Mouse (Mus musculus) thymus, adult 18-20 months (tissue): ENCODE measurements around the gene Arfip1.

ENCODE experiments used
- DNase-seq, 2 experiments: peaks; one replicate each; pipeline ENCODE4 v3.0.0; 2022; ENCODE audit warnings: mixed read lengths in 2 of 2

Gene Arfip1

GRCm38 (mm10) chr3:84482121-84482520 lies 100.3 kb downstream of the Arfip1 start:
- no peak for DNase-seq

DNA sequence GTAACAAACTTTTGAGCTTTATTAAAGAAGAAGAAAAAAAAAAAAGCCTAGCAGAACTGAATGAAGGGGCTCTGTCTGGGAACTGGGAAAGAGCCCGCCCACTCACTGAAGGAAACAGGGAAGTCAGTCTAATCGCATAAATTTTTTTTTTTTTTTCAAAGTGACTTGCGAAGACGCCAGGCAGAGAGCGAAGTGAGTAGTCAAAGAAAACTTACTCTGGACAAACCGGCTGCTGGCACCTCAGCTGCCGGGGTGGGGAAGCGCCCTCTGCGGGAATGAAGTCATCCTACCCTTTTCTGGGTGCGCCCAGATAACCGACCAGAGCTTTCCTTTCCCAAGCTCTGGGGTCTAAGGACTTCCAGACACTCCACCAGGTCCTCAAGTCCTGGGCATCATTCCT lies 101.3 kb downstream of the Arfip1 start:
- no peak for DNase-seq

- peak; percentile 8 to 10 for DNase-seq
Measured at GRCm38 (mm10) chr3:84480006-84480897, 102.2 kb downstream of the Arfip1 start, which contains the start of gene Fhdc1. Fhdc1 (minus strand) TSS chr3:84480429.

DNA sequence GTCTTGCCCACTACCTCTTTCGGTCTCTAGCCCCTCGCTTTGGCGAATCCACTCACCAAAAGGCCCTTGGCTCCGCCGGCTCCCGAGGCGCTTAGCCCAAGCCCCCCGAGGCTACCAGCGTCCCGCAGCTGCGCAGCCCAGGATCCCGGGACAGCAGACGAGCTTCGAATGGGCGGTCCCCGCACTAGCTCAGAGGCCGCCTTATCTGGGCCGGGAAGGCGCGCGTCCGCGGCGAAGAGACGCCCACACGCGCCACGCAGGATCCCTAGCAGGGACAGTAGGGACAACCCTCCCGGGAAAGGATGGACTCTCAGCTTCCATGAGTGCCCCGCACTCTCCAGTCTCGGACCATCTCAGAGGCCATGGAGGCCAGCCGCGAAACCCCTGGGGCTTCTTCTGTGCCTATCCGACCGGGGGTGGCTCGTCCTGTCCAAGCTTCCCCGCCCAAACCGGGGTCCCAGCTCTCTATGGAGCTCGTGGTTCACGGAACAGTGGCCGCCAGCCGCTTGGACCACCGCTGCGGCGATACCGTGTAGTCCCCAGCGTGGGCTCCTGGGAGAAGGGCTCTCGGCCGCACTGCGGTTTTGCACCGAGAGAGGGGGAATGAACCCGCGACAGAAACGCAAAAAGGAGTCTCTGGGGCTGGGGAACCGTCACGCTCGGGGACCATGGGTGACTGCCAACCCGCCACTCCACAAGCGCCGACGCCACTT lies 103.0 kb downstream of the Arfip1 start:
- no peak for DNase-seq

- DNase-seq: no peak
Measured at GRCm38 (mm10) chr3:84478896-84479292, 103.5 kb downstream of the Arfip1 start.

GRCm38 (mm10) chr3:84478195-84478594 lies 104.2 kb downstream of the Arfip1 start:
- no peak for DNase-seq

- DNase-seq: no peak
Measured at GRCm38 (mm10) chr3:84477498-84477897, 104.9 kb downstream of the Arfip1 start.

GRCm38 (mm10) chr3:84474981-84475775 lies 107.2 kb downstream of the Arfip1 start:
- DNase-seq: no peak

- DNase-seq: no peak
Measured at GRCm38 (mm10) chr3:84474398-84474797, 108.0 kb downstream of the Arfip1 start.

DNA sequence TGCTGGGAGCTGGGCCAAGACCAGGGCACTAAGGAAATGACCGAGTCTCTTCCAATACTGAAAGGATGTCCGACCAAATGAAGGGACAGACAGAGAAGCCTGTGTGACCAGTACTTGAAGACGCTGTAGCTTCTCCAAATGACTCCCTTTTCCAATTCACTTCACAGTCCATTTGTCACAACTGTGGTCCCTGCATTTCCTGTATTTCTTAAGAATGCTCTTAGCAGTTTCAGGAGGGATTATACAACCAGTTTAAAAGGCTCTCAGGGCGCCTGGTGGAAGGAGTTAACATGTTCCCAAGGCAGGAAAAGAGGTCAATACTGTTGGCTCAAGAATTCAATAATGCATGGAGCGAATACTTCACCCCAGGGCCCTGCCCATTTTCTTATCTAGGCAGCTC lies 109.5 kb downstream of the Arfip1 start:
- DNase-seq: no peak

- no peak for DNase-seq
Measured at GRCm38 (mm10) chr3:84472527-84472926, 109.9 kb downstream of the Arfip1 start.

- DNase-seq: no peak
Measured at GRCm38 (mm10) chr3:84471146-84471545, 111.3 kb downstream of the Arfip1 start.

GRCm38 (mm10) chr3:84468111-84468453 lies 114.3 kb downstream of the Arfip1 start:
- DNase-seq: no peak

- no peak for DNase-seq
Measured at GRCm38 (mm10) chr3:84467419-84468110, 114.9 kb downstream of the Arfip1 start.

DNA sequence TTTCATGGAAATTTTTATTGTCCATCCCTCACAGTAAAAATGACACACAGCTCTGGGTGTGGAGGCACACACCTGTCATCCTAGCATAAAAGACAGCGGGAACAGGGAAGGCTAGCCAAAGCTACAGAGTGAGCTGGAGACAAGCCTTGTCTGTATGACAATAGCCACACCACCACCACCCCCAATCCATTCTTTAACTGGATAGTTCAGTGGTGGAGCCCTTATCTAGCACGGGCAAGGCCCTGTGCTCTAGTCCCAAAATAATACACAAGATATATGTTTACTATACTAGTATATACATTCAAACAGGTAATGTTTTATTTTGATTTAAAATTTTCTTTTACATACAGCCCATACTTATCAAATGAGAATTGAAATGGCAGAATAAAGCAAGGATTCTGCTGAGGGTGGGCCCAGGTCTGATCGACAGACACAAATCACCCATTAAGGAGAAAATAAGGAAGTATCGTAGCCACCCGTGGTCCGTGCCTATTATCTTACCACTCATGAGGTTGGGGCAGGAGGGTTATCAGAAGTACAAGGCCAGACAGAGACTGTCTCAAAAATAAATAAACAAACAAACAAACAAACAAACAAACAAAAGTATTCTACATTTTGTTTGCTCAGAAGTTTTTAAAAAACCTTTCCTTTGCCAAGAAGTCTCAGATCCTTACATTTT lies 116.5 kb downstream of the Arfip1 start:
- no peak for DNase-seq

- no peak for DNase-seq
Measured at GRCm38 (mm10) chr3:84461687-84462086, 120.7 kb downstream of the Arfip1 start.

DNA sequence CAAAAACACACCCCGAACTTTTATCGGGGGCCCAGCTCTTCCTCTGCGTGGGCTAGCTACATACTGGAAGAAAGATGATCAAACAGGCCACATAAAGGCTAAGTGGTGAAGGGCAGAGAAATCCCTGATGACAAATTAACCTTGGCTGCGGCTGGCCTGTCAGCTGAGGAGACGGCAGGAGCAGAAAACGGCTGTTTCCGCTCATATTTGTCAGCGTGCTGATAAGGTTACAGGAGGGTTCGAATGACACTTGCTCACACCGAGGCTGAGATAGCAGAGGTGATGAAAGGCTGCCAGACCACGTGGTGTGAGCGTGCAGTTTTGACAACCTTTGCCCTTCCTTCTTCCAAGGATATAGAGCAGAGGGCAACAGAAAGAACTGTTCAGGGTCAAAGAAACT lies 121.5 kb downstream of the Arfip1 start:
- no peak for DNase-seq

DNA sequence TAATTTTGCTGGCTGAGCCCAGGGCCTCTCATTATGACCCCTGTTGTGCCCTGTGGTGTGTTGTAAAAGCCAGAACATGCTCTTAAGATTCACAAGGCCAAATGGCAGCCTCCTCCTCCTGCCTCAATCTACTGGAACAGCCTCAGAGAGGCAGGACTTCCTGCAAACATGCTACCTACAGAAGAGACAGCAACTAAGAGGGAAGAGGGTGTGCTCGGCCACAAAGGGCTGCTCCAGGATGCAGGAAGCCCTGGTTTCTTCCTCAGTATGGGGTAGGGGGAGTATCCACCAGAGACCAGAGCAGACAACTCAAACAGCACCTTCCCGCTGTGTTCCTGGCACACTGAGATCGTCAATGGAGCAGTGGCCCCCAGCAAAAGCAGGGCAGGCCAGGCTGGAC lies 121.9 kb downstream of the Arfip1 start:
- no peak for DNase-seq

DNA sequence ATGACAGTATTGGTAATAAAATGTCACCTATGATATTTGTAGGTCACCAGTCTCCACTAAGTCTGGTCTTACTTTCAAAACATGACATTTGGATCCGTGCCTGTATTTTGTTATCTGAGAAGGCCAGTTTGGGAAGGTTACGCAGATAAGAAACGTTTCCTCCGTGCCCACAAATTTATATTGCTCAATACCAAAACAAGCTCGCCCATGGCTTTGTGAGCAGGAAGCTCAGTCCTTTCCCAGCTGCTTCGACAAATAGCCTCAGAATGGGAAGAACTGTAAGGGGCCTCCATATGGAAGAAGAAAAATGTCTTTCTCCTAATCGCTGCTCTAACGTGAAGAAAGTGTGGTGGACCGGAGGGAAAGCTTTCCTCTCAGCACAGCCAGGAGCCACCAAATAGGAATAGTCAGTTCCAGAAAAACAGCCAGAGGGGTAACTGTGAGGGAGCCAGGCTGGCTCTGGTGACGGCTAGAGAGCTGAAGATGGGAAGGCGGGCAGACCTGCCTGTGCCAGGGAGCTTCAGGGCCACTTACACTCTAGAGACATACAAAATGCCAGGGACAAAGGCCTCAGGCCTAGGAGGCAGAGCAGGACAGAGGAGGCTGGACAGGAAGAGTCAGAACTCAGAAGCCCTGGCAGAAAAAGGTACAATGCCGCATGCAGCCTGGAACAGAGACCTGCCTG lies 126.5 kb downstream of the Arfip1 start:
- no peak for DNase-seq

- DNase-seq: no peak
Measured at GRCm38 (mm10) chr3:84450651-84451050, 131.8 kb downstream of the Arfip1 start.

- DNase-seq: no peak
Measured at GRCm38 (mm10) chr3:84449015-84449414, 133.4 kb downstream of the Arfip1 start.
